Mouse (Mus musculus) lung, embryonic 14.5 days (tissue): Measurements from ENCODE around the gene Vmn1r59. TPM values are rescaled to one million over a fixed set of nuclear protein-coding genes. Genes with fewer than 3 reads are reported as not detected.
"Not testable (repeated sequence)": the region's sequence is repeated elsewhere in the genome, so short reads cannot be mapped to it uniquely, and the experiment has no call there.

Experiments used
- ATAC-seq: fragments of 200-750 bp; cut with Nextera tagmentation; 2 replicates; pipeline ENCODE4 v1.8.0; 2017; ENCODE audit warnings: mild to moderate bottlenecking, moderate TSS enrichment, moderate library complexity; ENCODE audit not compliant: insufficient read depth
- DNase-seq: peaks from one replicate; pipeline ENCODE4 v3.0.0-alpha.2; 2015
- H3K27ac ChIP-seq: fragments of 300-500 bp; sonication (generic); 2 replicates; pipeline ENCODE4 v1.5.1; 2014; ENCODE audit warnings: low read depth, mild to moderate bottlenecking, moderate library complexity
- H3K27me3 ChIP-seq: fragments of 300-500 bp; sonication (generic); 2 replicates; pipeline ENCODE4 v1.6.1; 2014; ENCODE audit warnings: low read length, control low read depth; ENCODE audit not compliant: insufficient read depth
- H3K36me3 ChIP-seq: fragments of 300-500 bp; sonication (generic); 2 replicates; pipeline ENCODE4 v1.6.1; 2014; ENCODE audit warnings: control low read depth; ENCODE audit not compliant: insufficient read depth
- H3K4me1 ChIP-seq: fragments of 300-500 bp; sonication (generic); 2 replicates; pipeline ENCODE4 v1.6.1; 2014; ENCODE audit warnings: antibody characterized with exemption, control low read depth; ENCODE audit not compliant: insufficient read depth
- H3K4me2 ChIP-seq: fragments of 300-500 bp; sonication (generic); 2 replicates; pipeline ENCODE4 v1.6.1; 2014; ENCODE audit warnings: mild to moderate bottlenecking
- H3K4me3 ChIP-seq: fragments of 300-500 bp; sonication (generic); 2 replicates; pipeline ENCODE4 v1.5.1; 2014; ENCODE audit warnings: low read depth, low read length
- H3K9ac ChIP-seq: fragments of 300-500 bp; sonication (generic); 2 replicates; pipeline ENCODE4 v1.6.1; 2014
- H3K9me3 ChIP-seq: fragments of 300-500 bp; sonication (generic); 2 replicates; pipeline ENCODE4 v1.6.1; 2016; ENCODE audit warnings: low read depth, low read length, control low read depth
- CTCF ChIP-seq: IDR thresholded peaks from 2 replicates; pipeline ENCODE4 v1.5.1; 2016; ENCODE audit warnings: antibody characterized with exemption, low read depth
- WGBS: fragments of 180-500 bp; shearing (Covaris S2); extraction: QIAGEN DNeasy Blood & Tissue Kit; methylation state at CpG from one replicate; pipeline ENCODE4 v1.1.7; 2014; 5-methylcytosine and 5-hydroxymethylcytosine counted together
- polyA plus RNA-seq: library from polyadenylated mRNA; unstranded; fragments of >200 nt; fragmentation: Nextera tagmentation; extraction: Ambion mirVana; gene quantifications from 2 replicates; pipeline ENCODE4 v1.2.1, GENCODE M21; 2014

Gene Vmn1r59
- not detected in 2 replicates for polyA plus RNA-seq

- no peaks in the 10 kb centered on the region for H3K27me3 ChIP-seq
- no peak within 1 kb of the TSS for H3K4me3 ChIP-seq
- H3K9me3 ChIP-seq, result 0 out of 2 replicates have a peak, but pooled peaks cover 6% of the 10 kb centered on the region
- H3K27ac ChIP-seq, result no peak within 1 kb of the TSS
- no peak for ATAC-seq
- no peak within 1 kb of the TSS for H3K4me2 ChIP-seq
- DNase-seq, result no peak
- no peak within 1 kb of the TSS for H3K9ac ChIP-seq
- H3K4me1 ChIP-seq, result no peaks in the 10 kb centered on the region
- TF ChIP-seq CTCF, result no peak
- H3K36me3 ChIP-seq, result no peaks in the 10 kb centered on the region
These were observed at the start of gene Vmn1r59 for GRCm38 (mm10) chr7:5456674-5457073. TSS of gene Vmn1r59 (minus strand) at chr7:5456774.

- H3K27ac ChIP-seq, H3K4me2 ChIP-seq, H3K36me3 ChIP-seq, H3K4me3 ChIP-seq, DNase-seq, H3K27me3 ChIP-seq, H3K4me1 ChIP-seq, H3K9ac ChIP-seq, H3K9me3 ChIP-seq, ATAC-seq: not testable (repeated sequence)
These were observed 37.3 kb upstream of the Vmn1r59 start, which contains the start of gene Vmn2r28 for GRCm38 (mm10) chr7:5493856-5494255. TSS of gene Vmn2r28 (minus strand) at chr7:5493956.

- not testable (repeated sequence) for H3K36me3 ChIP-seq, H3K9ac ChIP-seq, H3K27me3 ChIP-seq, H3K4me2 ChIP-seq, DNase-seq, H3K27ac ChIP-seq, ATAC-seq, H3K4me3 ChIP-seq, H3K9me3 ChIP-seq, H3K4me1 ChIP-seq
- WGBS, result 61% methylated on average over 3 of the region's 3 CpGs
These were observed 2.6 kb downstream of the Vmn1r59 start for GRCm38 (mm10) chr7:5454011-5454410.

- Histone ChIP-seq H3K4me3 (no peak overlapping the region), H3K27ac (no peak overlapping the region), H3K36me3 (no peaks in the 10 kb centered on the region), H3K4me2 (no peak overlapping the region), H3K27me3 (no peaks in the 10 kb centered on the region), H3K9me3 (no peaks in the 10 kb centered on the region), H3K4me1 (no peaks in the 10 kb centered on the region), H3K9ac (no peak overlapping the region)
- no peak for TF ChIP-seq CTCF
- ATAC-seq, result no peak
- DNase-seq, result no peak
These were observed 7.9 kb downstream of the Vmn1r59 start for GRCm38 (mm10) chr7:5448627-5449026.

- not testable (repeated sequence) for H3K9me3 ChIP-seq, H3K4me1 ChIP-seq, DNase-seq, H3K9ac ChIP-seq, H3K4me2 ChIP-seq, H3K27ac ChIP-seq, ATAC-seq, H3K4me3 ChIP-seq, H3K27me3 ChIP-seq, H3K36me3 ChIP-seq
These were observed 43.3 kb downstream of the Vmn1r59 start, which contains the start of gene Vmn1r58 for GRCm38 (mm10) chr7:5413296-5413695. TSS of gene Vmn1r58 (minus strand) at chr7:5413396.

GRCm38 (mm10) chr7:5406201-5406600, 50.4 kb downstream of the Vmn1r59 start:
- no peaks in the 10 kb centered on the region for H3K27me3 ChIP-seq
- ATAC-seq (no peak), DNase-seq (no peak)
- H3K9ac ChIP-seq, result no peak overlapping the region
- H3K36me3 ChIP-seq, result no peaks in the 10 kb centered on the region
- no peaks in the 10 kb centered on the region; the same call in 1 of the 2 replicates for H3K9me3 ChIP-seq
- WGBS, result 22% methylated on average over 2 of the region's 2 CpGs
- no peaks in the 10 kb centered on the region for H3K4me1 ChIP-seq
- H3K27ac ChIP-seq, result no peak overlapping the region
- TF ChIP-seq CTCF, result no peak
- no peak overlapping the region for H3K4me2 ChIP-seq
- H3K4me3 ChIP-seq, result no peak overlapping the region

Other genes starting within 250 kb of the Vmn1r59 start
- not detected in 2 replicates for gene Vmn1r57, start 238.3 kb downstream of the Vmn1r59 start, polyA plus RNA-seq
- not detected in 2 replicates for gene Gm5065, start 106.2 kb downstream of the Vmn1r59 start, polyA plus RNA-seq
- gene Nlrp2, start 105.7 kb downstream of the Vmn1r59 start, polyA plus RNA-seq, result not detected in 2 replicates
- gene Vmn1r58, start 43.4 kb downstream of the Vmn1r59 start, polyA plus RNA-seq, result not detected in 2 replicates
- not detected in 2 replicates for gene Vmn2r28, start 37.2 kb upstream of the Vmn1r59 start, polyA plus RNA-seq
- gene Vmn1r60, start 90.5 kb upstream of the Vmn1r59 start, polyA plus RNA-seq, result not detected in 2 replicates
- gene Vmn1r61, start 156.5 kb upstream of the Vmn1r59 start, polyA plus RNA-seq, result not detected in 2 replicates
- not detected in 2 replicates for gene Vmn1r62, start 216.9 kb upstream of the Vmn1r59 start, polyA plus RNA-seq